Mouse (Mus musculus) hindbrain, embryonic 11.5 days (tissue): ENCODE measurements around the gene Snapc2. TPM values are rescaled to one million over a fixed set of nuclear protein-coding genes. Genes with fewer than 3 reads are reported as not detected.

Experiments
- ATAC-seq: fragments of 200-750 bp; cut with Nextera tagmentation; 2 replicates; pipeline ENCODE4 v1.8.0; 2017; ENCODE audit warnings: mild to moderate bottlenecking, moderate TSS enrichment, moderate library complexity; ENCODE audit not compliant: low FRiP score
- DNase-seq: peaks from one replicate; pipeline ENCODE4 v3.0.0-alpha.2; 2015; ENCODE audit warnings: low spot score
- H3K27ac ChIP-seq: fragments of 300-500 bp; sonication (generic); 2 replicates; pipeline ENCODE4 v1.5.1; 2014; ENCODE audit warnings: mild to moderate bottlenecking, low read depth, low read length
- H3K27me3 ChIP-seq: fragments of 300-500 bp; sonication (generic); 2 replicates; pipeline ENCODE4 v1.6.1; 2014; ENCODE audit warnings: mild to moderate bottlenecking, low read length, moderate library complexity, mixed read lengths; ENCODE audit not compliant: control insufficient read depth, insufficient read depth
- H3K36me3 ChIP-seq: fragments of 300-500 bp; sonication (generic); 2 replicates; pipeline ENCODE4 v1.6.1; 2014; ENCODE audit warnings: mild to moderate bottlenecking, low read length, moderate library complexity, mixed read lengths; ENCODE audit not compliant: control insufficient read depth, insufficient read depth
- H3K4me1 ChIP-seq: fragments of 300-500 bp; sonication (generic); replicated peaks from 2 replicates; pipeline ENCODE4 v1.6.1; 2014; ENCODE audit warnings: low read length, mixed read lengths; ENCODE audit not compliant: control insufficient read depth, insufficient read depth
- H3K4me2 ChIP-seq: fragments of 300-500 bp; sonication (generic); replicated peaks from 2 replicates; pipeline ENCODE4 v1.6.1; 2014; ENCODE audit warnings: mild to moderate bottlenecking, low read depth, low read length
- H3K4me3 ChIP-seq: fragments of 300-500 bp; sonication (generic); 2 replicates; pipeline ENCODE4 v1.5.1; 2014; ENCODE audit warnings: low read depth, low read length
- H3K9ac ChIP-seq: fragments of 300-500 bp; sonication (generic); 2 replicates; pipeline ENCODE4 v1.6.1; 2014; ENCODE audit warnings: low read depth, low read length
- H3K9me3 ChIP-seq: fragments of 300-500 bp; sonication (generic); 2 replicates; pipeline ENCODE4 v1.6.1; 2016; ENCODE audit warnings: low read length; ENCODE audit not compliant: control insufficient read depth
- WGBS: fragments of 180-500 bp; shearing (Covaris S2); extraction: QIAGEN DNeasy Blood & Tissue Kit; methylation state at CpG from one replicate; pipeline ENCODE4 v1.1.7; 2014; 5-methylcytosine and 5-hydroxymethylcytosine counted together
- polyA plus RNA-seq: library from polyadenylated mRNA; unstranded; fragments of >200 nt; fragmentation: Nextera tagmentation; extraction: Ambion mirVana; gene quantifications from 2 replicates; pipeline ENCODE4 v1.2.1, GENCODE M21; 2014

Gene Snapc2
- polyA plus RNA-seq, result 58.8 and 61.1 TPM in 2 replicates

- H3K36me3 ChIP-seq, result peaks cover 6% of the 10 kb centered on the region; the same call in 1 of the 2 replicates
- peak; percentile 91 for ATAC-seq
These were observed at the start of gene Snapc2 for GRCm38 (mm10) chr8:4252934-4253841. Gene Snapc2 (plus strand): TSS chr8:4253080.

GRCm38 (mm10) chr8:4205246-4206123 lies 47.4 kb upstream of the Snapc2 start:
- Histone ChIP-seq H3K36me3 (peaks cover 7% of the 10 kb centered on the region; the same call in 1 of the 2 replicates), H3K9ac (no peak overlapping the region), H3K27me3 (peaks cover 28% of the 10 kb centered on the region), H3K27ac (no peak overlapping the region), H3K4me3 (no peak overlapping the region), H3K4me2 (no peak overlapping the region), H3K9me3 (no peaks in the 10 kb centered on the region), H3K4me1 (no peaks in the 10 kb centered on the region; the same call in none of the 2 replicates)
- no peak for DNase-seq
- 0 out of 2 replicates have a peak, but pooled peaks have one; percentile 1 for ATAC-seq
- WGBS, result 12% methylated on average over 38 of the region's 38 CpGs

More at GRCm38 (mm10) chr8:4252934-4253841, at the start of gene Snapc2:
- Histone ChIP-seq H3K4me1 (peaks cover 18% of the 10 kb centered on the region), H3K9ac (peak within 1 kb of the TSS; percentile 77), H3K4me2 (peak within 1 kb of the TSS; percentile 78), H3K4me3 (peak within 1 kb of the TSS; percentile 81), H3K27ac (peak within 1 kb of the TSS; percentile 83), H3K9me3 (no peaks in the 10 kb centered on the region), H3K27me3 (no peaks in the 10 kb centered on the region)
- under 1% methylated on average over 65 of the region's 69 CpGs for WGBS
- peak; percentile 98 for DNase-seq

GRCm38 (mm10) chr8:4206182-4207015 lies 46.5 kb upstream of the Snapc2 start:
- no peak overlapping the region for H3K4me3 ChIP-seq
- DNase-seq (peak; percentile 39), ATAC-seq (0 out of 2 replicates have a peak, but pooled peaks have one; percentile 8)
- no peak overlapping the region for H3K27ac ChIP-seq
- no peaks in the 10 kb centered on the region for H3K9me3 ChIP-seq
- H3K4me2 ChIP-seq, result no peak overlapping the region
- H3K36me3 ChIP-seq, result peaks cover 7% of the 10 kb centered on the region; the same call in 1 of the 2 replicates
- H3K27me3 ChIP-seq, result peaks cover 28% of the 10 kb centered on the region
- no peaks in the 10 kb centered on the region; the same call in none of the 2 replicates for H3K4me1 ChIP-seq
- 10% methylated on average over 40 of the region's 44 CpGs for WGBS
- H3K9ac ChIP-seq, result peak overlapping the region; percentile 19; the same call in 1 of the 2 replicates

- Histone ChIP-seq H3K9ac (no peak overlapping the region), H3K27ac (no peak overlapping the region), H3K4me2 (no peak overlapping the region), H3K27me3 (peaks cover 28% of the 10 kb centered on the region), H3K4me1 (no peaks in the 10 kb centered on the region; the same call in none of the 2 replicates), H3K9me3 (no peaks in the 10 kb centered on the region), H3K36me3 (peaks cover 7% of the 10 kb centered on the region; the same call in 1 of the 2 replicates), H3K4me3 (no peak overlapping the region)
- 51% methylated on average over 2 of the region's 2 CpGs for WGBS
- DNase-seq, result no peak
- no peak for ATAC-seq
These were observed 45.9 kb upstream of the Snapc2 start for GRCm38 (mm10) chr8:4207016-4207350.

GRCm38 (mm10) chr8:4211097-4211496 lies 41.8 kb upstream of the Snapc2 start:
- Histone ChIP-seq H3K36me3 (peaks cover 7% of the 10 kb centered on the region; the same call in 1 of the 2 replicates), H3K9ac (no peak overlapping the region), H3K4me1 (peaks cover 10% of the 10 kb centered on the region), H3K27ac (no peak overlapping the region), H3K9me3 (no peaks in the 10 kb centered on the region), H3K27me3 (peaks cover 15% of the 10 kb centered on the region), H3K4me3 (no peak overlapping the region), H3K4me2 (no peak overlapping the region)
- DNase-seq (no peak), ATAC-seq (no peak)
- WGBS, result 81% methylated on average over 6 of the region's 6 CpGs

GRCm38 (mm10) chr8:4212809-4213209 lies 40.1 kb upstream of the Snapc2 start:
- peak; percentile 38 for DNase-seq
- H3K4me1 ChIP-seq, result peaks cover 10% of the 10 kb centered on the region
- H3K36me3 ChIP-seq, result peaks cover 7% of the 10 kb centered on the region; the same call in 1 of the 2 replicates
- no peaks in the 10 kb centered on the region for H3K9me3 ChIP-seq
- H3K27ac ChIP-seq, result no peak overlapping the region
- H3K4me3 ChIP-seq, result peak overlapping the region; percentile 30
- H3K4me2 ChIP-seq, result peak overlapping the region; percentile 78
- WGBS, result 0% methylated on average over 24 of the region's 25 CpGs
- H3K27me3 ChIP-seq, result peaks cover 2% of the 10 kb centered on the region; the same call in 1 of the 2 replicates
- H3K9ac ChIP-seq, result peak overlapping the region; percentile 3
- ATAC-seq, result no peak

- Histone ChIP-seq H3K4me2 (peak overlapping the region; percentile 78), H3K4me3 (peak overlapping the region; percentile 30), H3K27me3 (peaks cover 2% of the 10 kb centered on the region; the same call in 1 of the 2 replicates), H3K9me3 (no peaks in the 10 kb centered on the region), H3K4me1 (peaks cover 10% of the 10 kb centered on the region), H3K27ac (no peak overlapping the region), H3K9ac (peak overlapping the region; percentile 3), H3K36me3 (peaks cover 7% of the 10 kb centered on the region; the same call in 1 of the 2 replicates)
- ATAC-seq (peak; percentile 15), DNase-seq (peak; percentile 47)
- under 1% methylated on average over 17 of the region's 18 CpGs for WGBS
These were observed 39.5 kb upstream of the Snapc2 start for GRCm38 (mm10) chr8:4213210-4214005.
